Mouse (Mus musculus) hindbrain, embryonic 12.5 days (tissue): ENCODE measurements around the gene Dicer1. TPM values are rescaled to one million over a fixed set of nuclear protein-coding genes. Genes with fewer than 3 reads are reported as not detected.
A peak's percentile ranks its signal among the peaks of the same experiment; 100 is the strongest.

Experiments
- ATAC-seq: fragments of 200-750 bp; cut with Nextera tagmentation; 2 replicates; pipeline ENCODE4 v1.8.0; 2017; ENCODE audit warnings: moderate TSS enrichment; ENCODE audit not compliant: low FRiP score
- H3K27ac ChIP-seq: fragments of 300-500 bp; sonication (generic); 2 replicates; pipeline ENCODE4 v1.5.1; 2016; ENCODE audit warnings: mild to moderate bottlenecking
- H3K27me3 ChIP-seq: fragments of 300-500 bp; sonication (generic); 2 replicates; pipeline ENCODE4 v1.6.1; 2016; ENCODE audit warnings: mild to moderate bottlenecking
- H3K36me3 ChIP-seq: fragments of 300-500 bp; sonication (generic); 2 replicates; pipeline ENCODE4 v1.6.1; 2016; ENCODE audit warnings: mild to moderate bottlenecking
- H3K4me1 ChIP-seq: fragments of 300-500 bp; sonication (generic); 2 replicates; pipeline ENCODE4 v1.6.1; 2016
- H3K4me2 ChIP-seq: fragments of 300-500 bp; sonication (generic); replicated peaks from 2 replicates; pipeline ENCODE4 v1.6.1; 2016; ENCODE audit warnings: mild to moderate bottlenecking
- H3K4me3 ChIP-seq: fragments of 300-500 bp; sonication (generic); 2 replicates; pipeline ENCODE4 v1.5.1; 2016; ENCODE audit warnings: mild to moderate bottlenecking
- H3K9ac ChIP-seq: fragments of 300-500 bp; sonication (generic); 2 replicates; pipeline ENCODE4 v1.6.1; 2016; ENCODE audit warnings: mild to moderate bottlenecking, moderate library complexity
- H3K9me3 ChIP-seq: fragments of 300-500 bp; sonication (generic); replicated peaks from 2 replicates; pipeline ENCODE4 v1.6.1; 2016; ENCODE audit warnings: mild to moderate bottlenecking
- WGBS: fragments of 180-500 bp; shearing (Covaris S2); methylation state at CpG from one replicate; pipeline ENCODE4 v1.1.7; 2016; 5-methylcytosine and 5-hydroxymethylcytosine counted together
- polyA plus RNA-seq: library from polyadenylated mRNA; unstranded; fragments of >200 nt; fragmentation: Nextera tagmentation; extraction: Ambion mirVana; gene quantifications from 2 replicates; pipeline ENCODE4 v1.2.1, GENCODE M21; 2016

Dicer1 gene
- polyA plus RNA-seq, 1 experiment from 2014 or later, result 61.3 TPM

- Histone ChIP-seq H3K36me3 (peaks cover 49% of the 10 kb centered on the region), H3K4me1 (peaks cover 18% of the 10 kb centered on the region), H3K4me3 (no peak overlapping the region), H3K27ac (no peak overlapping the region), H3K4me2 (no peak overlapping the region), H3K9ac (no peak overlapping the region), H3K27me3 (no peaks in the 10 kb centered on the region), H3K9me3 (no peaks in the 10 kb centered on the region)
- WGBS, result 100% methylated on average over 2 of the region's 2 CpGs
- ATAC-seq, result no peak
Observed at GRCm38 (mm10) chr12:104695514-104695913, 56.2 kb downstream of the Dicer1 start.

GRCm38 (mm10) chr12:104692864-104693263, 58.9 kb downstream of the Dicer1 start:
- Histone ChIP-seq H3K27ac (no peak overlapping the region), H3K9ac (no peak overlapping the region), H3K4me1 (peaks cover 15% of the 10 kb centered on the region), H3K36me3 (peaks cover 57% of the 10 kb centered on the region), H3K27me3 (no peaks in the 10 kb centered on the region), H3K4me3 (no peak overlapping the region), H3K9me3 (no peaks in the 10 kb centered on the region), H3K4me2 (no peak overlapping the region)
- WGBS, result 68% methylated on average over 12 of the region's 12 CpGs
- no peak for ATAC-seq

GRCm38 (mm10) chr12:104690412-104690811, 61.3 kb downstream of the Dicer1 start:
- WGBS, result 90% methylated on average over 7 of the region's 7 CpGs
- no peak overlapping the region for H3K27ac ChIP-seq
- H3K4me2 ChIP-seq, result no peak overlapping the region
- H3K36me3 ChIP-seq, result peaks cover 50% of the 10 kb centered on the region
- peaks cover 10% of the 10 kb centered on the region; the same call in 1 of the 2 replicates for H3K4me1 ChIP-seq
- H3K27me3 ChIP-seq, result no peaks in the 10 kb centered on the region
- ATAC-seq, result no peak
- no peak overlapping the region for H3K4me3 ChIP-seq
- no peaks in the 10 kb centered on the region for H3K9me3 ChIP-seq
- H3K9ac ChIP-seq, result no peak overlapping the region

- no peak overlapping the region for H3K4me2 ChIP-seq
- no peak overlapping the region for H3K4me3 ChIP-seq
- ATAC-seq, result no peak
- peaks cover 38% of the 10 kb centered on the region for H3K36me3 ChIP-seq
- H3K4me1 ChIP-seq, result peaks cover 10% of the 10 kb centered on the region; the same call in 1 of the 2 replicates
- no peak overlapping the region for H3K27ac ChIP-seq
- no peak overlapping the region for H3K9ac ChIP-seq
- no peaks in the 10 kb centered on the region for H3K9me3 ChIP-seq
- H3K27me3 ChIP-seq, result no peaks in the 10 kb centered on the region
- WGBS, result 85% methylated on average over 11 of the region's 11 CpGs
Observed at GRCm38 (mm10) chr12:104688870-104689269, 62.9 kb downstream of the Dicer1 start.

- no peak for ATAC-seq
- Histone ChIP-seq H3K9me3 (0 out of 2 replicates have a peak, but pooled peaks cover 9% of the 10 kb centered on the region), H3K4me1 (no peaks in the 10 kb centered on the region), H3K36me3 (peaks cover 15% of the 10 kb centered on the region), H3K4me2 (no peak overlapping the region), H3K4me3 (no peak overlapping the region), H3K27me3 (no peaks in the 10 kb centered on the region), H3K9ac (no peak overlapping the region), H3K27ac (no peak overlapping the region)
- WGBS, result 76% methylated on average over 8 of the region's 8 CpGs
Observed at GRCm38 (mm10) chr12:104684411-104684931, 67.3 kb downstream of the Dicer1 start.

- H3K9ac ChIP-seq, result no peak overlapping the region
- 78% methylated on average over 8 of the region's 8 CpGs for WGBS
- H3K4me2 ChIP-seq, result no peak overlapping the region
- H3K27ac ChIP-seq, result no peak overlapping the region
- 0 out of 2 replicates have a peak, but pooled peaks cover 9% of the 10 kb centered on the region for H3K9me3 ChIP-seq
- no peak overlapping the region for H3K4me3 ChIP-seq
- ATAC-seq, result no peak
- H3K36me3 ChIP-seq, result no peaks in the 10 kb centered on the region
- H3K4me1 ChIP-seq, result peaks cover 28% of the 10 kb centered on the region
- H3K27me3 ChIP-seq, result no peaks in the 10 kb centered on the region; the same call in 1 of the 2 replicates
Observed at GRCm38 (mm10) chr12:104679819-104680132, 72.0 kb downstream of the Dicer1 start.

- Histone ChIP-seq H3K27me3 (no peaks in the 10 kb centered on the region; the same call in none of the 2 replicates), H3K27ac (peak overlapping the region; percentile 64), H3K36me3 (no peaks in the 10 kb centered on the region), H3K4me3 (no peak overlapping the region), H3K9ac (no peak overlapping the region; the same call in 1 of the 2 replicates), H3K9me3 (0 out of 2 replicates have a peak, but pooled peaks cover 9% of the 10 kb centered on the region), H3K4me2 (peak overlapping the region; percentile 37), H3K4me1 (peaks cover 28% of the 10 kb centered on the region)
- no peak for ATAC-seq
- WGBS, result 28% methylated on average over 26 of the region's 26 CpGs
Observed at GRCm38 (mm10) chr12:104679121-104679818, 72.5 kb downstream of the Dicer1 start.

GRCm38 (mm10) chr12:104678462-104678861, 73.3 kb downstream of the Dicer1 start:
- Histone ChIP-seq H3K4me1 (peaks cover 28% of the 10 kb centered on the region), H3K4me2 (peak overlapping the region; percentile 37), H3K9me3 (0 out of 2 replicates have a peak, but pooled peaks cover 9% of the 10 kb centered on the region), H3K36me3 (no peaks in the 10 kb centered on the region), H3K27me3 (no peaks in the 10 kb centered on the region; the same call in none of the 2 replicates), H3K4me3 (no peak overlapping the region), H3K9ac (no peak overlapping the region), H3K27ac (peak overlapping the region; percentile 36; the same call in 1 of the 2 replicates)
- ATAC-seq, result no peak
- WGBS, result 39% methylated on average over 13 of the region's 14 CpGs

- Histone ChIP-seq H3K27ac (no peak overlapping the region), H3K27me3 (no peaks in the 10 kb centered on the region; the same call in none of the 2 replicates), H3K4me3 (no peak overlapping the region), H3K4me2 (no peak overlapping the region), H3K9me3 (no peaks in the 10 kb centered on the region), H3K36me3 (no peaks in the 10 kb centered on the region), H3K4me1 (peaks cover 28% of the 10 kb centered on the region), H3K9ac (no peak overlapping the region)
- no peak for ATAC-seq
- 92% methylated on average over 9 of the region's 9 CpGs for WGBS
Observed at GRCm38 (mm10) chr12:104677371-104677924, 74.3 kb downstream of the Dicer1 start.

- H3K4me3 ChIP-seq, result no peak overlapping the region
- H3K36me3 ChIP-seq, result no peaks in the 10 kb centered on the region
- ATAC-seq, result peak; percentile 65
- H3K9ac ChIP-seq, result no peak overlapping the region
- H3K4me2 ChIP-seq, result no peak overlapping the region
- H3K27ac ChIP-seq, result no peak overlapping the region
- no peaks in the 10 kb centered on the region; the same call in none of the 2 replicates for H3K27me3 ChIP-seq
- H3K4me1 ChIP-seq, result peaks cover 28% of the 10 kb centered on the region
- H3K9me3 ChIP-seq, result no peaks in the 10 kb centered on the region
- 63% methylated on average over 13 of the region's 13 CpGs for WGBS
Observed at GRCm38 (mm10) chr12:104676535-104677370, 75.0 kb downstream of the Dicer1 start.

- Histone ChIP-seq H3K9ac (no peak overlapping the region), H3K36me3 (no peaks in the 10 kb centered on the region), H3K27ac (no peak overlapping the region), H3K4me1 (peaks cover 15% of the 10 kb centered on the region; the same call in 1 of the 2 replicates), H3K4me3 (no peak overlapping the region), H3K4me2 (no peak overlapping the region), H3K27me3 (no peaks in the 10 kb centered on the region; the same call in none of the 2 replicates), H3K9me3 (no peaks in the 10 kb centered on the region)
- 63% methylated on average over 5 of the region's 5 CpGs for WGBS
- no peak for ATAC-seq
Observed at GRCm38 (mm10) chr12:104672976-104673375, 78.8 kb downstream of the Dicer1 start.

- H3K4me2 ChIP-seq, result no peak overlapping the region
- H3K4me3 ChIP-seq, result no peak overlapping the region
- no peaks in the 10 kb centered on the region for H3K36me3 ChIP-seq
- 0 out of 2 replicates have a peak overlapping the region, but pooled peaks have one; percentile 4 for H3K9ac ChIP-seq
- H3K4me1 ChIP-seq, result peaks cover 13% of the 10 kb centered on the region; the same call in 1 of the 2 replicates
- WGBS, result 57% methylated on average over 10 of the region's 10 CpGs
- no peaks in the 10 kb centered on the region for H3K9me3 ChIP-seq
- no peak for ATAC-seq
- no peaks in the 10 kb centered on the region; the same call in 1 of the 2 replicates for H3K27me3 ChIP-seq
- no peak overlapping the region for H3K27ac ChIP-seq
Observed at GRCm38 (mm10) chr12:104672406-104672805, 79.3 kb downstream of the Dicer1 start.
